Mouse (Mus musculus): Measurements from ENCODE around the gene Alms1. TPM values are rescaled to one million over a fixed set of nuclear protein-coding genes. Genes with fewer than 3 reads are reported as not detected.

Alms1 gene
- polyA plus RNA-seq (2015; fragmentation: Nextera tagmentation; extraction: Ambion mirVana) = 0.68 and 0.72 TPM in 2 replicates

GRCm38 (mm10) chr6:85587396-85588143 lies at the start of gene Alms1:
Gene Alms1 (plus strand): TSS chr6:85587531.
- DNase-seq (peak; percentile 96), ATAC-seq (peak; percentile 96)
- under 1% methylated on average over 59 of the region's 59 CpGs for WGBS (ENCODE audit: insufficient replicate concordance)
- H3K9me3 ChIP-seq (ENCODE audit: low read length) = no peaks in the 10 kb centered on the region
- peak within 1 kb of the TSS; percentile 88 for H3K4me3 ChIP-seq (ENCODE audit: low read depth, low read length)
- H3K9ac ChIP-seq (replicated peaks) = peak within 1 kb of the TSS; percentile 85
- H3K27me3 ChIP-seq (ENCODE audit: insufficient read depth, low read length) = 0 out of 2 replicates have a peak, but pooled peaks cover 2% of the 10 kb centered on the region
- TF ChIP-seq EP300 (IDR thresholded peaks at IDR 0.05; ENCODE audit: low read depth) (no peak), CTCF (IDR thresholded peaks at IDR 0.05; ENCODE audit: low read depth) (no peak)
- H3K36me3 ChIP-seq (replicated peaks; ENCODE audit: insufficient read depth, low read length) = no peaks in the 10 kb centered on the region
- peaks cover 13% of the 10 kb centered on the region for H3K4me1 ChIP-seq (ENCODE audit: insufficient read depth)
- peak within 1 kb of the TSS; percentile 70 for H3K27ac ChIP-seq (ENCODE audit: low read depth)
- peak within 1 kb of the TSS; percentile 95 for H3K4me2 ChIP-seq (ENCODE audit: low read depth, low read length)

- DNase-seq (no peak), ATAC-seq (no peak)
- Histone ChIP-seq H3K27me3 (ENCODE audit: insufficient read depth, low read length) (no peaks in the 10 kb centered on the region), H3K4me2 (ENCODE audit: low read depth, low read length) (no peak overlapping the region), H3K36me3 (replicated peaks; ENCODE audit: insufficient read depth, low read length) (no peaks in the 10 kb centered on the region), H3K27ac (ENCODE audit: low read depth) (no peak overlapping the region), H3K4me3 (ENCODE audit: low read depth, low read length) (no peak overlapping the region), H3K9ac (replicated peaks) (no peak overlapping the region), H3K9me3 (ENCODE audit: low read length) (no peaks in the 10 kb centered on the region), H3K4me1 (ENCODE audit: insufficient read depth) (no peaks in the 10 kb centered on the region)
- no peak for TF ChIP-seq CTCF (IDR thresholded peaks at IDR 0.05; ENCODE audit: low read depth)
- no peak for TF ChIP-seq EP300 (IDR thresholded peaks at IDR 0.05; ENCODE audit: low read depth)
- 67% methylated on average over 10 of the region's 10 CpGs for WGBS (ENCODE audit: insufficient replicate concordance)
Observed at GRCm38 (mm10) chr6:85543351-85544175, 43.8 kb upstream of the Alms1 start.

- no peak for ATAC-seq
Observed at GRCm38 (mm10) chr6:85544251-85544881, 43.0 kb upstream of the Alms1 start.

GRCm38 (mm10) chr6:85547642-85548041 lies 39.7 kb upstream of the Alms1 start:
- Histone ChIP-seq H3K9ac (replicated peaks) (no peak overlapping the region), H3K36me3 (replicated peaks; ENCODE audit: insufficient read depth, low read length) (no peaks in the 10 kb centered on the region), H3K4me3 (ENCODE audit: low read depth, low read length) (no peak overlapping the region), H3K27me3 (ENCODE audit: insufficient read depth, low read length) (no peaks in the 10 kb centered on the region), H3K4me2 (ENCODE audit: low read depth, low read length) (no peak overlapping the region), H3K9me3 (ENCODE audit: low read length) (no peaks in the 10 kb centered on the region), H3K27ac (ENCODE audit: low read depth) (no peak overlapping the region), H3K4me1 (ENCODE audit: insufficient read depth) (no peaks in the 10 kb centered on the region)
- 68% methylated on average over 5 of the region's 5 CpGs for WGBS (ENCODE audit: insufficient replicate concordance)
- no peak for TF ChIP-seq EP300 (IDR thresholded peaks at IDR 0.05; ENCODE audit: low read depth)
- no peak for TF ChIP-seq CTCF (IDR thresholded peaks at IDR 0.05; ENCODE audit: low read depth)
- DNase-seq (no peak), ATAC-seq (no peak)

More at GRCm38 (mm10) chr6:85544251-85544881, 43.0 kb upstream of the Alms1 start:
- no peak for DNase-seq
- 77% methylated on average over 13 of the region's 13 CpGs for WGBS (ENCODE audit: insufficient replicate concordance)
- no peaks in the 10 kb centered on the region for H3K9me3 ChIP-seq (ENCODE audit: low read length)
- no peak overlapping the region for H3K9ac ChIP-seq (replicated peaks)
- H3K27me3 ChIP-seq (ENCODE audit: insufficient read depth, low read length) = no peaks in the 10 kb centered on the region
- H3K27ac ChIP-seq (ENCODE audit: low read depth) = no peak overlapping the region
- no peak for TF ChIP-seq CTCF (IDR thresholded peaks at IDR 0.05; ENCODE audit: low read depth)
- no peak for TF ChIP-seq EP300 (IDR thresholded peaks at IDR 0.05; ENCODE audit: low read depth)
- no peak overlapping the region for H3K4me2 ChIP-seq (ENCODE audit: low read depth, low read length)
- no peaks in the 10 kb centered on the region for H3K36me3 ChIP-seq (replicated peaks; ENCODE audit: insufficient read depth, low read length)
- no peaks in the 10 kb centered on the region for H3K4me1 ChIP-seq (ENCODE audit: insufficient read depth)
- H3K4me3 ChIP-seq (ENCODE audit: low read depth, low read length) = no peak overlapping the region

- Histone ChIP-seq H3K27me3 (ENCODE audit: insufficient read depth, low read length) (no peaks in the 10 kb centered on the region), H3K4me3 (ENCODE audit: low read depth, low read length) (no peak overlapping the region), H3K4me1 (ENCODE audit: insufficient read depth) (no peaks in the 10 kb centered on the region), H3K9me3 (ENCODE audit: low read length) (no peaks in the 10 kb centered on the region), H3K36me3 (replicated peaks; ENCODE audit: insufficient read depth, low read length) (no peaks in the 10 kb centered on the region), H3K4me2 (ENCODE audit: low read depth, low read length) (no peak overlapping the region), H3K9ac (replicated peaks) (no peak overlapping the region), H3K27ac (ENCODE audit: low read depth) (no peak overlapping the region)
- ATAC-seq (no peak), DNase-seq (no peak)
- TF ChIP-seq CTCF (IDR thresholded peaks at IDR 0.05; ENCODE audit: low read depth) = 0 out of 2 replicates have a peak, but pooled peaks have one; percentile 20
- no peak for TF ChIP-seq EP300 (IDR thresholded peaks at IDR 0.05; ENCODE audit: low read depth)
- 27% methylated on average over 1 of the region's 1 CpGs for WGBS (ENCODE audit: insufficient replicate concordance)
Observed at GRCm38 (mm10) chr6:85562374-85562773, 25.0 kb upstream of the Alms1 start.

GRCm38 (mm10) chr6:85572816-85573215 lies 14.5 kb upstream of the Alms1 start:
- Histone ChIP-seq H3K4me2 (ENCODE audit: low read depth, low read length) (no peak overlapping the region), H3K9me3 (ENCODE audit: low read length) (no peaks in the 10 kb centered on the region), H3K27ac (ENCODE audit: low read depth) (no peak overlapping the region), H3K4me3 (ENCODE audit: low read depth, low read length) (no peak overlapping the region), H3K36me3 (replicated peaks; ENCODE audit: insufficient read depth, low read length) (no peaks in the 10 kb centered on the region), H3K27me3 (ENCODE audit: insufficient read depth, low read length) (no peaks in the 10 kb centered on the region), H3K9ac (replicated peaks) (no peak overlapping the region), H3K4me1 (ENCODE audit: insufficient read depth) (no peaks in the 10 kb centered on the region)
- TF ChIP-seq EP300 (IDR thresholded peaks at IDR 0.05; ENCODE audit: low read depth) (no peak), CTCF (IDR thresholded peaks at IDR 0.05; ENCODE audit: low read depth) (no peak)
- WGBS (ENCODE audit: insufficient replicate concordance) = 76% methylated on average over 5 of the region's 5 CpGs
- no peak for DNase-seq
- no peak for ATAC-seq

Data from liver, postnatal 0 days (tissue).